Mouse (Mus musculus): Measurements from ENCODE around the gene Proz.

- TF ChIP-seq TAL1 (IDR thresholded peaks at IDR 0.05; ENCODE audit: low read length) (no peak), GATA1 (IDR thresholded peaks at IDR 0.05; ENCODE audit: low read length) (no peak)
These were observed 19.3 kb upstream of the Proz start for GRCm38 (mm10) chr8:13041459-13041858.
